Mouse (Mus musculus) brain, embryonic 14.5 days (tissue): ENCODE results near the gene Lhb.

Source experiments
- CTCF ChIP-seq: fragments of 200-500 bp; IDR thresholded peaks from 2 replicates; pipeline ENCODE4 v1.5.1; 2012; ENCODE audit warnings: inconsistent platforms, mild to moderate bottlenecking, moderate library complexity, borderline replicate concordance; ENCODE audit not compliant: insufficient read depth, insufficient read length; ENCODE audit errors: extremely low read depth
- POLR2A ChIP-seq: fragments of 200-500 bp; IDR thresholded peaks from 2 replicates; pipeline ENCODE4 v1.6.1; 2012; ENCODE audit warnings: mild to moderate bottlenecking, inconsistent platforms, borderline replicate concordance; ENCODE audit not compliant: poor library complexity, insufficient read depth, insufficient read length, severe bottlenecking; ENCODE audit errors: extremely low read depth

DNA sequence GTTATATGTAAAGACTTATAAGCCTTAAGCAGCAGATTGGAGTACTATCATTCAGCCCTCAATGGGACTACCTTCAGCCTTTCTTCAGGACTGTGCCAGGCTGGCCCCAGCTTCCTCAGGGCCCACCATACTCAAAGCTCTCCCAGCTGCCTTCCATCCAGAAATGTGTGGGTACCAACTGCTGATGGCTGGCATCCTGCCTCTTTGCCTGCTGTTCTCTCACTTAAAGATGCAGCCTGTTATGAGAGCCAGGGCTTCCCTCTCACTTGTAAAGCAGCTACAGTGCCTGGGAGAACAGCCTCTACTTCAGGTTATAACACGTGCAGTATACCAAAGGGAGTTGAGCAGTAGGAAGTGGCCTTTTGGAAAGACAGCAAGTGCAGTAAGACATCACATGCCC lies 44.6 kb upstream of the Lhb start:
- no peak for TF ChIP-seq CTCF
- no peak for TF ChIP-seq POLR2A
